Mouse (Mus musculus) layer of hippocampus, adult 9-10 months (tissue): Measurements from ENCODE around the gene Srsf2.

Experiments
- DNase-seq: peaks from one replicate; pipeline ENCODE4 v3.0.0; 2022; ENCODE audit warnings: low spot score

Gene Srsf2

DNA sequence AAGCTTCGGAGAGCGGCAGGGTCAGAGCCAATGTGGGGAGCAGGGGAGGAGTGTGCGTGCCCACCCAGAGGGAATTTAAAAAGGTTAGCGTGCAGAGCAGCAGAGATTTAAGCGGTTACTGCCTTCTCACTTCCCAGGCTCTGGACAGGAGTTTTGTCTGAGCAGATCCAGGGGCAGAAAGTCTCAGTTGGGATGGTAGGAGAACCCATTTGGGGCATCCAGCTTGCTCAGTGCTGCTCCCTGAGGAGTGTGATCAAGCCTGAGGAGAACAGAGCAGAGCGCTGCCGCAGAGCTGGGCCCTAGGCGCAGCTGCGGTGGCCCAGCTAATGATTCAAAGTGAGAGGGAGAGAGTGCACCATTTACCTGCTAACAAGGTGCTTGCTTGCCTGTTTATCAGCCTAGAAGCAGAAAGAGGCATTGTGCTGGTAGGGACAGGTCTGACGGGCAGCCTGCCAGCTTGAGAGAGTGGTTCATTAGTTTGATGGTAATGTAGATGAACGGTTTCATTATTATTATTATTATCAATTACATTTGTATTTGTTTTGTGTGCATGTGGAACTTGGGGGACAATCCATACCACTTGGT is 44.0 kb downstream of the Srsf2 start:
- DNase-seq, result no peak

DNA sequence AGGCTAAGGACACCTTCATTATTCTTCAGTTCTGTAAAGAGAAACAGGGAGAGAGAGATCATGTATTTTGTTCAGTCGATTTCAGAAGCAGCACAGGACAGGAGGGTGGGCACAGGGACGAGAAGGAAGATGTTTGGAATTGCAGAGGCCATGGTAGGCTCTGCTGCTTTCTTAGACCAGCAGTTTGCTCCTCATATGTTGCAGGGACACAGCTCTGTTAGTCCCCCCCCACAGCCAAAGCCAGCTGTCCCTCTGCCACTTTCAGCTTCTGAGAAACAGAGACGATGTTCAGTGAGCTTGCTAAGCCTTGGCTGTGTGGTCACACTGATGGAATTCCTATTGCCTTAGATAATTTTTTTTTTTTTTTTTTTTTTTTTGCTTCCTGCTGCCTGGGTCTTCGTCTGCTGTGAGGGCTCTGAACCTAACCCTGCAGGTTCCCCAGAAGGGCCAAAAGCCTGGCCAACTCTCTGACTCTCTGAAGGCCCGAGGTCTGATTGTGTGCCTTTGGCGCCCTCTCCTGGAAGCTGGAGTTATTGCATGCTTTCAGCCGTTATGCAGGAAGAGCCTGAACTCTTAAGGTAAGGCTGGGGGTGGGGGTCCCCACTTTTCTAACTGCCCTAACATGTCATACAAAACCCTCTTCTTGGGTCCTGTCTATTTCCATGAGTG is 44.8 kb downstream of the Srsf2 start:
- DNase-seq, result peak; percentile 81

GRCm38 (mm10) chr11:116807526-116807925 is 45.4 kb downstream of the Srsf2 start:
- DNase-seq, result no peak

- DNase-seq, result no peak
These were observed 45.8 kb downstream of the Srsf2 start for GRCm38 (mm10) chr11:116807116-116807515.

- no peak for DNase-seq
These were observed 46.5 kb downstream of the Srsf2 start for GRCm38 (mm10) chr11:116806136-116807071.

DNA sequence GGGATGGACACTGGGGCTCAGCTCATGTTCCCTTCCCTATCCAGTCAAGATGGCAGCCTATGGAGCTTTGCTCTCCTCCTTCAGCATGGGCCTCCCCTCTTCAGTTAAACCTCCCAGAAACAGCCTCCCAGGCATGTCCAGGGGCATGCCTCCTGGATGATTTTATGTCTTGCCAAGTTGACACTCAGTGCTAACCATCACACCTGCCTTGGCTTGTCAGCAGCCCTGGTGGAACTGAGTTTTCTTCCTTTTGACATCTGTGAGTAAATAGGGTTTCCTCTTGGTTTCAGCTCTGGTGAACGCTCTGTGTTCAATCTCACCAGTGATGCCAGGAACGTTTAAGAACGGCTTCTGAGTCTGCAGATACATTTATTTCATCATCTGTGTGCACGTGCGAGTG is 50.2 kb downstream of the Srsf2 start:
- no peak for DNase-seq

DNA sequence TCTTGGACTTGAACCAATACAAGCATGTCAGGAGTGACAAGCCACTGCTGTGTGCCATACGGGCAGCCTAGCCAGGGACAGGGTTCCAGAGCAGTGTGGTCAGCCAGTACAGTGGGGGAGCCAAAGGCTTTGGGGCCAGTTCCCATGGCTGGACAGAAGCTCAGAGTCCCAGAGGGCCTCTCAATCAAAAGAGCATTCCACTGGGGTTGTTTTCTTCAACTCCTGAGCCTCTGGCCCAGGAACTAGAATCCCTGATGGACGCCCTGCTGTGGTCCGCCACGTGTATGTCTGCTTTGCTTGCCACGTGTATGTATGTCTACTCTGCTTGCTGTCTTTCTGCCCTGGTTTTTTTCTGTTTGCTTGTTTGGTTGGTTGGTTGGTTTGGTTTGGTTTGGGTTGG is 51.8 kb downstream of the Srsf2 start:
- DNase-seq, result no peak
